In the genomic region with DNA sequence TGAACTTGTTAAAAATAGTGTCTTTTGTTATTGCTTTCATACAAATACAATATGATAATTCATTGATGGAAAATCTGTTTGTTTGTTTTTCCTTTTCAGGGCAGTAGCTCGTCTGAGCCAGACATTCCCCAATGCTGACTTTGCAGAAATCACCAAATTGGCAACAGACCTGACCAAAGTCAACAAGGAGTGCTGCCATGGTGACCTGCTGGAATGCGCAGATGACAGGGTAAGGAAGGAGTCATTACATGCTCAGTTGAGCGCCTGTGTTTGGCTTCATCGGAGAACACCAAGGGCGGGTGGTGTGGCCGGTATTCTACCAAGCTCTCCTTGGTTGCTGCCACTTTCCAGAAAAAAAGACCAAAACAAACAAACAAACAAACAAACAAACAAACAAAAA, we compare ENCODE assay signal across 12 mouse cellular contexts. TPM values are rescaled to one million over a fixed set of nuclear protein-coding genes. Genes with fewer than 3 reads are reported as not detected.
DNase-seq lines count a peak whose midpoint lies in the region; ATAC-seq and TF ChIP-seq lines count a peak whose summit lies in the region.
"Had no signal": no experiment of that assay in that cellular context is flagged by ENCODE, and none has a peak within 500 bp of the region (broad histone marks: within the 10 kb centered on the region; RNA-seq: fewer than 3 reads in every experiment).

No protein-coding gene starts in this region.

- no peaks in the 10 kb centered on the region for H3K9me3 ChIP-seq in embryonic facial prominence, embryonic 11.5 days (replicated peaks; ENCODE audit: control insufficient read depth, low read length)
- H3K9me3 ChIP-seq: lung, embryonic 15.5 days had no signal

- no peak overlapping the region for H3K4me3 ChIP-seq in embryonic facial prominence, embryonic 11.5 days (ENCODE audit: low read depth, low read length)
- H3K4me3 ChIP-seq in left cerebral cortex, adult 2 months: no peak overlapping the region
- H3K4me3 ChIP-seq: lung, embryonic 15.5 days had no signal

- peak; percentile 1 to 2 for DNase-seq in cerebellum, postnatal 36 days
- DNase-seq in 3T3-L1 (ENCODE audit: low read depth, low spot score): peak; percentile 31
- peak; percentile 77 for DNase-seq in embryonic facial prominence, embryonic 11.5 days (ENCODE audit: low spot score)
- peak; percentile 56 to 66 for DNase-seq in kidney, postnatal 4 days
- DNase-seq in left cerebral cortex, adult 11 months (ENCODE audit: low spot score): no peak
- DNase-seq in left cerebral cortex, adult 2 months (ENCODE audit: extremely low spot score in 1 of 2, low spot score in 2 of 2): no peak
- DNase-seq in adrenal gland, postnatal 25 days: no peak
- DNase-seq: heart, adult 18-20 months had no signal

- TF ChIP-seq CTCF in left cerebral cortex, adult 2 months (IDR thresholded peaks at IDR 0.05): no peak

- H3K4me2 ChIP-seq in embryonic facial prominence, embryonic 11.5 days (ENCODE audit: low read depth, low read length): no peak overlapping the region
- H3K4me2 ChIP-seq: lung, embryonic 15.5 days had no signal

- no peak for ATAC-seq in cerebellum, adult (ENCODE audit: insufficient number of reproducible peaks, low FRiP score, low TSS enrichment)
- ATAC-seq in embryonic facial prominence, embryonic 11.5 days (replicated peaks; ENCODE audit: insufficient number of reproducible peaks, low FRiP score, low TSS enrichment, low read depth): no peak
- ATAC-seq: activated CD4-positive, CD25-positive, alpha-beta regulatory T cell, adult 4 months had no signal

- H3K27ac ChIP-seq in embryonic facial prominence, embryonic 11.5 days (replicated peaks; ENCODE audit: low read depth, low read length): no peak overlapping the region
- no peak overlapping the region for H3K27ac ChIP-seq in left cerebral cortex, adult 2 months
- H3K27ac ChIP-seq: lung, embryonic 15.5 days had no signal

- WGBS in embryonic facial prominence, embryonic 11.5 days: 13% methylated on average over 6 of the region's 6 CpGs

- no peaks in the 10 kb centered on the region for H3K36me3 ChIP-seq in embryonic facial prominence, embryonic 11.5 days (replicated peaks; ENCODE audit: control insufficient read depth, insufficient read depth, low read depth, low read length)
- H3K36me3 ChIP-seq: lung, embryonic 15.5 days had no signal

- no peak overlapping the region for H3K9ac ChIP-seq in embryonic facial prominence, embryonic 11.5 days (replicated peaks; ENCODE audit: low read length)
- H3K9ac ChIP-seq: lung, embryonic 15.5 days had no signal

- no peaks in the 10 kb centered on the region for H3K27me3 ChIP-seq in embryonic facial prominence, embryonic 11.5 days (ENCODE audit: control insufficient read depth, insufficient read depth, low read length)
- H3K27me3 ChIP-seq: lung, embryonic 15.5 days had no signal

- intact Hi-C loops in left cerebral cortex, adult 2 months (cut with DNase I): no loop called here

- no peaks in the 10 kb centered on the region for H3K4me1 ChIP-seq in embryonic facial prominence, embryonic 11.5 days (ENCODE audit: control insufficient read depth, insufficient read depth, low read length)
- H3K4me1 ChIP-seq: lung, embryonic 15.5 days had no signal

RNA-seq across cellular contexts. Expression of gene Alb, which starts 6.5 kb away (rescaled TPM):
- 0.20 and 1.3 TPM in 2 replicates for polyA plus RNA-seq in embryonic facial prominence, embryonic 11.5 days (2014; fragmentation: Nextera tagmentation; extraction: Ambion mirVana)
- not detected for total RNA-seq in left cerebral cortex, adult 2 months (2021)
- total RNA-seq in adrenal gland, postnatal 25 days (2021): 10.5 and 672 TPM in 2 replicates
- total RNA-seq: heart, adult 18-20 months had no signal
- polyA plus RNA-seq: activated CD4-positive, CD25-positive, alpha-beta regulatory T cell, adult 4 months had no signal

RNA-seq across cellular contexts. Expression of gene Afp, which starts 23.3 kb away (rescaled TPM):
- 3.0 and 3.9 TPM in 2 replicates for polyA plus RNA-seq in embryonic facial prominence, embryonic 11.5 days (2014; fragmentation: Nextera tagmentation; extraction: Ambion mirVana)
- under 1 TPM in 1 of 2 experiments, not detected in 1; 0.75 TPM for total RNA-seq in left cerebral cortex, adult 2 months (2021)
- not detected in 2 replicates for total RNA-seq in adrenal gland, postnatal 25 days (2021)

RNA-seq across cellular contexts. Expression of gene Afm, which starts 51.5 kb away (rescaled TPM):
- polyA plus RNA-seq in embryonic facial prominence, embryonic 11.5 days (2014; fragmentation: Nextera tagmentation; extraction: Ambion mirVana): not detected in 2 replicates
- not detected for total RNA-seq in left cerebral cortex, adult 2 months (2021)
- 2.4 TPM in 1 of 2 replicates, not detected in the other for total RNA-seq in adrenal gland, postnatal 25 days (2021)
- total RNA-seq: heart, adult 18-20 months had no signal
- polyA plus RNA-seq: cortical plate, adult 2 months had no signal

Comparison
In these comparisons a context has a peak if more than half of its experiments do, and no peak if none do; other contexts are left out.
1. DNase-seq: peak in cerebellum, postnatal 36 days (2 of 2), 3T3-L1 (single experiment), embryonic facial prominence, embryonic 11.5 days (single experiment) and kidney, postnatal 4 days (2 of 2); none in left cerebral cortex, adult 11 months (single experiment), left cerebral cortex, adult 2 months (0 of 2) and adrenal gland, postnatal 25 days (single experiment).
2. RNA of gene Alb, which starts 6.5 kb away (total RNA-seq): 10.5 to 672 TPM in adrenal gland, postnatal 25 days; not detected in left cerebral cortex, adult 2 months; every median in the first group is over 10 times any median in the second.